Mouse (Mus musculus) left cerebral cortex, adult 18-20 months (tissue): Measurements from ENCODE around the gene Prss53. TPM values are rescaled to one million over a fixed set of nuclear protein-coding genes. Genes with fewer than 3 reads are reported as not detected.
"Not testable (repeated sequence)": the region's sequence is repeated elsewhere in the genome, so short reads cannot be mapped to it uniquely, and the experiment has no call there.

Experiments
- DNase-seq, 2 experiments: peaks; one replicate each; pipeline ENCODE4 v3.0.0; 2021 to 2022; ENCODE audit warnings: low spot score in 2 of 2, mixed read lengths in 1 of 2
- total RNA-seq, 2 experiments: library from RNA; stranded (reverse); gene quantifications; 2 replicates each; pipeline ENCODE4 v1.2.3; 2021

Gene Prss53
- total RNA-seq, 2 experiments from 2014 or later: 2.2 to 2.7 TPM

GRCm38 (mm10) chr7:127876467-127877348 lies 14.1 kb downstream of the Prss53 start, which contains the start of gene Zfp668:
Zfp668 (minus strand) TSS chr7:127876828.
- peak; percentile 88 to 92 for DNase-seq

DNA sequence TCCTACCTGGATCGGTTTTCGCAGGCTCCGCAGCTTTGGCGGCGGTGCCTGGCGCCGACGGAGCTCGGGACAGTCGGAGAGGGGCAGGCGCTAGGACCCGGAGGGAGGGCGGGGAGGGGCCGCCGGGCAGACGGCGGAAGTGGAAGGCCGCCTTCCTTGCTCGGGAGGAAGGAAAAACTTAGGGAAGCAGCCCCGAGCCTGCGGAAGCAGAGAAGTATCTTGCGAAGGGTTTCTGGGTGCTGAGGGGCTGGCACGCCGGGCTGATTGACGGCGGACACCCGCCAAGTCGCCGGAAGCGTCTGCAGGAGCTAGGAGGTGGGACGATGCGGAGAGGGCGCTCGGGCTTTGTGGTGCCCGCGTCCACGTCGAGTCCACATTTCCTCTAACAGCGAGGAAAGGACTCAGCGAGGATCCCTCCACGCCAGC lies 14.7 kb downstream of the Prss53 start, which contains the start of gene Zfp646:
TSS of gene Zfp646 (plus strand) at position 181 of the 426 bp plus-strand sequence.
- DNase-seq: peak; percentile 65 to 73

DNA sequence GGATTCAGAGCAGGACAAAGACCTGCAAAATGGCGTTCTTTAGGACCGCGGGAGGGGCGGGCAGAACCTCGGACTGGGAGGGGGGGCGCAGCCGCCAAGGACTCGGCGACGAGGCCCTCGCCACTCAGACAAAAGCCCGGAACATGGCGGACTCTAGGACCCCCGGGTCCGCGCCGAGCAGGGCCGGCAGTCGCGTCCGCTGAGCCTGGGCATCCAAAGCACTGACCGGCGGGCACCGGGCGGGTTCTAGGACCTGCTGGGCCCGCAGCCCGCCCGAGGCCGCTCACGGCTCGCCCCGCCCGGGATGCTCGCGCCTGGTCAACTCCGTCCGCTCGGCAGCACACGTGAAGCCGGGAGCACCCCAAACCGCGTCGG lies 15.2 kb downstream of the Prss53 start:
- peak; percentile 95 to 96 for DNase-seq

DNA sequence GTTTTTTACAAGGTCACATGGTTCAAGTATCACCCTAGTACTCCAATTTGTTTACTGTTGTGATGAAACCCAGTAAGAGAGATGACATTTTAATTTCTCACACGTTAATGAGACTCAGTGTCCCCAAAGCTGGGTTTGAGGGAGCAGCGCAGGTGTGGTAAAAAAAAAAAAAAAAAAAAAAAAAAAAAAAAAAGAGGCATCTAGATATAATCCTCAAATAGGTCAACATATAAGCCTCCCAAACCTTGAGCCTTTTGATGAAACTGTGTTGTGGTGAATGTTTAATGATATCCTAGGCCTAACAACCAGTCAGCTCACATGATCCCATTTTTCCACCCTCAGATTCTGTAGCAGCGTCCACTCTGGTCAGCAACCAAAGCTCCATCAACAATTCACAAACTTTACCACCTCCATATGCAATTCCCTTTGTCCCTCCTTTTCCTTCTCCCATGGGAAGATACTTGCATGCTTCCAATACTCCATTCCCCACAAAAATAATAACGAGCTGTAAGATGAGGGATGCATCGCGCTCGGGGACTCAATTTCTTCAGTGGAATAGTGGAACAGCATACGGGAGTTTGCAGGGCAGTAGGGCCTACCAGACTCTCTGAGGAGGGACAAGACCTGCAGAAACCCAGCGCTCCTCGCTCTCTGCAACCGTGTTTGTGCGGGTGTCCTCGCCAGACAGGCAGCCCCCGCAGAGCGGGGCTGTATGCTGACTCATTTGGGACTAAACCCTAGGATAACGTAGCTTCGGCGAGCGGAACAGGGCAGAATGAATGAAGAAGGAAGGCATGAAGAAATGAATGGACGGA lies 15.8 kb downstream of the Prss53 start:
- DNase-seq: no peak

GRCm38 (mm10) chr7:127870136-127870821 lies 20.5 kb downstream of the Prss53 start:
- no peak for DNase-seq

DNA sequence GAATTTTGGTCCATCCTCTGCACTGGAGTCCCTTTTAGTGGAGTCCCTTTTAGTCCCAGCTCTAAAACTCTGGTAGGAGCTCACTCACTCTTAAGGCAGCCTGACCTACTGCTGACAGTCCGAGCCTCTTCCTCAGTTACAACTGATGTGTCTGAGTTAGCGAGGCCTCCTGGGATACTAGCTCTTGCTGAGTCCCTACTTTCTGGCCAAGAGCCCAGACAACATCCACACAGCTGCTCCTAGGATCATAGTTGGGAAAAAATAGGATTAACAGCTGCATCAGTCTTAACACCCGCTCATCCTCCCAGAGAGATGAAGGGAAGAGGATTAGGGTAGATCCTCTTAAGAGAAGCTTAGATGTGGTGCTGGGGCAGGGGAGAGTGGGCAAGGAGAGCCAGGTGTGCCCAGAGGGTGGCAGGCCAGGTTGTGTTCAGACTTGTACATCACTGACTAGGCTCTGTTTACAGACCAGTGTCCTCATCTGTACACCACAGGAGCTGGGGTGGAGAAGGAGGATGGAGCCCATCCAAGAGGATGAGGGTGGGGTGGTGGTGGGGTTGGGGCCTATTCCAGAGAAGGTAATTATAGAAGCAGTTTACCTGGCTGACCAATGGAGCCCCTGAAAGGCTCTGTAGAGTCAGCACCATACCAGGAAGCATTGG lies 21.5 kb downstream of the Prss53 start:
- DNase-seq: peak; percentile 21 to 40

DNA sequence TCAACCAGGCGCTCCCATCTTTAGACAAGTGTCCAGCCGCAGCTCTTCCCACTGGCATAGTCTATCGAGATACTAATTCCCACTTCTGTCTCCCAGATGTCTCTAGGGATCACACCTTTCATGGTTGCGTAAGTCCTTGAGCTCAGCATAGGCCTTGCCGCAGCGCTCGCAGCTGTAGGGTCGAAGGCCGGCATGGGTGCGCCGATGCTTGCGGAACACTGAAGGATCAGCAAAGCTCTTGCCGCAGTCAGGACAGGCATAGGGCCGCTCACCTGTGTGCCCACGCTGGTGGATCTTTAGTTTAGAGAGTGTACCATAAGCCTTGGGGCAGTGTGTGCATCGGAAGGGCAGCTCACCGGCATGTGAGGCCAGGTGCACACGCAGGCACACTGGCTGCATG lies 23.1 kb downstream of the Prss53 start:
- DNase-seq: no peak

GRCm38 (mm10) chr7:127866434-127866833 lies 24.3 kb downstream of the Prss53 start:
- no peak for DNase-seq

DNA sequence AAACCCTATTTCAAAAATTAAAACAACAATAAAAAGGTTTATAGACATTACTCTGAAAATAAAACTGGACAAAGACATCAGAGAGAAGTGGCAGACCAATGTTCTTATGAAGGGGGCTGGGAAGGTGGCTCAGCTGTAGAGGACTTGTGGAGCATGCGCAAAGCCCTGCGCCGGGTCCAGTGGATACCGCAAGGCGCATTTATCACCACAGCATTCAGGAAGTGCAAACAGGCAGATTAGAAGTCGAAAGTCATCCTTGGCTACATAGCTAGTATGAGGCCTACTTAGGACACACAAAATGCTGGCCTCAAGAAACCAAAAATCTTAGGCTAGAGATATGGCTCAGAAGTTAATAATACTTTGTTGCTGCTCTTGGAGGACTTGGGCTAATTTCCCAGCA lies 32.5 kb downstream of the Prss53 start:
- no peak for DNase-seq

GRCm38 (mm10) chr7:127850906-127851305 lies 39.9 kb downstream of the Prss53 start:
- DNase-seq: no peak

DNA sequence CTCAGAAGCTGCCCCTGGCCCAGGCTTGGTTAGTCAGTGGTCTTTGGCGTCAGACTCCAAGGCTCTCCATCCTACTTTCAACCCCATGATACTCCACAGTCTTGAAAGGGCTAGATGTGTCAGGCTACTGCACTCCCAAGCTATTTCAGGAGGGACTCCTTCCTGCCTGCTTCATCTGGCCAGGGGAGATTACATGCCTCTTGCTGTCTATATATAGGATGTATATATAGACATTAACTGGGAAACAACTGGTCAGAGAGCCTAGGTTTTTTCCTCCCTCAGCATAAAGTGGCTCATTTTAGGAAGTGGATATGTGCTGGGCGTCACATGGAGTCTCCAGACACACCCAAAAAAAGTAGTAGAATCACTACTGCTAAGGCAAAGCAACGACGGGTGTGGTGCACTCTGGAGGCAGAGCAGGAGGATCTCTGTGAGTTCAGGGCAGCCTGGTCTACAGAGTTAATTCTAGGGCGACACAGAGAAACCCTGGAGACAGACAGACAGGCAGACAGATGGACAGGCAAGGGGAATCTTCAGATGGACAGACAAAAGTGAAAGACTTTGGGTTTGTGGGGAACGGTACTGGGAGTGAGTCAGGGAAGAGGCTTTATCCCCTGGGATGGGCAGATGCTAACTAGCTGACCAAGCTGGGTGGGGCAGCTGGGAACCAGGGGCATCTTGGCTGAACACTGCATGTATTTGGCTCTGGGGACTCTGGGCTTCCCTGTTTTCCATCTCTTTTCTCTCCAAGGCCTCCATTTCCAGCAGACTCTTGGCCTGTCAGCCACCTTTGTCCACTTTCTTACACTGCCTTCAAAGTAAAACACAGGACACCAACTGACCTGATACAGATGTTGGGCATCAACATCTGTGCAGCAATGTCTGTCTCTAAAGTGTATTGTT lies 40.5 kb downstream of the Prss53 start:
- DNase-seq: no peak

DNA sequence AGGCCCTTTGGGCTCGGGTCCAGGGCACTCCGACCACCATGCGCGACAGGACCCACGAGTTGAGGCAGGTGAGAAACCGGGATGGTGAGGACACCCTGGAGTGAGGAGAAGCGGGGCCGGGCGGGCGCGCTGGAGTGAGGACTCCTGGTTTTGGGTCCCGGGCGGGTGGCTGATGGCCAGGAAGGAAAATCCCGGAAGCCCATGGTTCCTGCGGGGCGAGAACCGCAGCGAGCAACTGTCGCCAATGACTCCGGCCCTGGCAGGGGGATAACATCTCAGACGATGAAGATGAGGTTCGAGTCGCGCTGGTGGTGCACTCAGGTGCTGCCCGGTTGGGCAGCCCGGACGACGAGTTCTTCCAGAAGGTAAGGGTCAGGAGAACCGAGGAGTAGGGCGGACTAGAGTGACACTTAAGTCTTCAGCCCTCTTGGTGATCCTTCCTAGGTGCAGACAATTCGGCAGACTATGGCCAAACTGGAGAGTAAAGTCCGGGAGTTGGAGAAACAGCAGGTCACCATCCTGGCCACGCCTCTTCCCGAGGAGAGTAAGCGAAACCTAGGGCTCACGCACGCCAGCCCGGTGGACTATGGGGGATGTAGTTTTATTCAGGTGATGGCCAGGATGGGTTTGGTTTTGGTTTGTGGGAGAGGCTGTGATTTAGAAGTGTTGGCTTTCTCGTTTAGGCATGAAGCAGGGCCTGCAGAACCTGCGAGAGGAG lies 48.6 kb downstream of the Prss53 start:
- DNase-seq: peak; percentile 76 to 85

DNA sequence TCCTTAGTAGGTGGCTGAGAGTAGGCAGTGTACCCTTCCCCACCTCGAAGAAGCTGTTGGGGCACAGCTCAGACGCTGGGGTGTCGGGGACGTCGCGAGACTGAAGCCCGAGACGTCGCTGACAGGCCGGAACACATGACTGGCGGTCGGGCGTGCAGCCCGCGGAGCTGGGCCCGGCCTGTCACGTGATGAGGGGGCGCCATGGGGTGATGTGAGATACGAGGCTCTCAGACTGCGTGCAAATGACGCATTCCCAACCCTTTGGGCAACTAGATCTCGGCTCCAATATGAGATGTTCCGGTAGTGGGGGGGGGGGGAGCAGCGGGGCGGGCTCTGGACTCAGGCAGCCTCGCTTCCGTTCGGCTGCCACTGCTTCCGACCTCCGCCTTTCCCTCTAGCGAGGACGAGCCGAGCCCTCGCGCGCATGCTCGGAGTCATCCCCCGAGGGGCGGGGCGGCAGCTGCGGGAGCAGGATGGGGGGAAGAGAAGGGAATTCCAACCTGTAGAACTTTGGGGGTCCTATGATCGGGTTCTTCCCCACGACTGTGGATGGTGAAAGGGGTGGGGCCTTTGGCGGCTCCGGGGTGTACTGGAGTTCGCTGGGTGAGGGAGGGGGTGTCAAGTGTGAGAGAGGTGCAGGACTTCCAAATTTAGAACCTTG lies 49.3 kb downstream of the Prss53 start:
- DNase-seq: peak; percentile 96 to 97

DNA sequence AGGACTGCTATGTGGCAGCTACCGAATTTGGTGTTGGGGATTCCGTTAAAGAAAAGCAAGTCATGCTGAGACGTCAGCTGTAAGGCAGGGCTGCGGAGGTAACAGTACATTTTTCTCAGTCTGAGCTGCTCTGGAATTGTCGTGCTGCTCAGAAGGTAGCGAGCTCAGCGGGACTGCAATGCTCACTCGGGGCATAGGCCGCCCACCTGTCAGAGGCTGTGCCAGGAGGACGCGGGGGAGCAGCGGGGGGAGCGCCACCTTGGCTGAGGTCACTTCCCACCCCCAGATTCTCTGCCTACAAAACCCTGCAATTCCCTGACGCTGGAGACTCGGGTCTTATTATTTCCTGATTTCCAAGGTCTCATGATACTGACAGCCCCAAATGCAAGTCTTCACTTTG lies 49.9 kb downstream of the Prss53 start:
- peak; percentile 69 to 79 for DNase-seq

DNA sequence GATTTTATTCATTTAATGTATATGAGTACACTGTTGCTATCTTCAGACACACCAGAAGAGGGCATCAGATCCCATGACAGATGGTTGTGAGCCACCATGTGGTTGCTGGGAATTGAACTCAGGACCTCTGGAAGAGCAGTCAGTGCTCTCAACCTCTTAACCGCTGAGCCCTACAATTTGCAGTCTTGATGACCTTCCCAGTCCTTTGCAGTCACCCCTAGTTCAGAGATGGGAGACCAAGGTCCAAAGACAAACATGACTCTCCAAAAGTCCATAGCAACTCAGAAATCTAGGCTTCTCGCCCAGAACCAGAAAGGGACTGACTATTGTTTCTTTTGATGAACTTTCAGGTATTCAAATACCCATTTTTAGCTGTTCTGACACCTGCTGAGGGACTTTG lies 50.7 kb downstream of the Prss53 start:
- DNase-seq: not testable (repeated sequence)

GRCm38 (mm10) chr7:127837878-127838277 lies 52.9 kb downstream of the Prss53 start:
- DNase-seq: not testable (repeated sequence)

GRCm38 (mm10) chr7:127837473-127837872 lies 53.3 kb downstream of the Prss53 start:
- no peak for DNase-seq
